Mouse (Mus musculus) A20 (cell line): ENCODE data around the gene Thop1.

ENCODE experiments used
- DNase-seq: peaks from one replicate; pipeline ENCODE4 v3.0.0-alpha.2; 2011; ENCODE audit warnings: low read depth, low spot score

The Thop1 gene

GRCm38 (mm10) chr10:81106113-81106721 lies 36.4 kb downstream of the Thop1 start:
- DNase-seq = peak; percentile 81

- no peak for DNase-seq
Measured at GRCm38 (mm10) chr10:81112946-81113345, 43.1 kb downstream of the Thop1 start.

GRCm38 (mm10) chr10:81119625-81120024 lies 49.8 kb downstream of the Thop1 start:
- no peak for DNase-seq

- DNase-seq = no peak
Measured at GRCm38 (mm10) chr10:81120650-81121049, 50.8 kb downstream of the Thop1 start.

GRCm38 (mm10) chr10:81122889-81123288 lies 53.1 kb downstream of the Thop1 start:
- DNase-seq = no peak

- DNase-seq = no peak
Measured at GRCm38 (mm10) chr10:81123500-81123899, 53.7 kb downstream of the Thop1 start.
